Mouse (Mus musculus): ENCODE measurements at regions not wholly inside any gene's neighbourhood (a gene's known extent, or its start where the extent isn't known, plus 50 kb on each side); places are given as distances from the start of the nearest gene placed in this dataset.
"Not testable (repeated sequence)": the region's sequence is repeated elsewhere in the genome, so short reads cannot be mapped to it uniquely, and the experiment has no call there.

DNA sequence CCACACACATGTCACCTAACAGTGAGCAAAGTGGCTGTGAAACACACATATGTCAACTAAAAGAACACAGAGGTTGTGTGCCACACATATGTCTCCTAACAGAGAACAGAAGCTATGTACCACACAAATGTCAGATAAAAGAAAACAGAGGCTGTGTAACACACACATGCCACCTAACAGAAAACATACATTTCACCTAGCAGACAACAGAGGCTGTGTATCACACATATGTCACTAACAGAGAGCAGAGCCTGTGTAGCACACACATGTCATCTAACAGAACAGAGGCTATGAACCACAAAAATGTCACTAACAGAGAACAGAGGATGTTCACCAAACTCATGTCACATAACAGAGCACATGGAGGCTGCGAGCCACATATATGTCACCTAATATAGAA, 103.6 kb upstream of the Thrb start:
- DNase-seq (ENCODE audit: low spot score in 2 of 2) = no peak

DNA sequence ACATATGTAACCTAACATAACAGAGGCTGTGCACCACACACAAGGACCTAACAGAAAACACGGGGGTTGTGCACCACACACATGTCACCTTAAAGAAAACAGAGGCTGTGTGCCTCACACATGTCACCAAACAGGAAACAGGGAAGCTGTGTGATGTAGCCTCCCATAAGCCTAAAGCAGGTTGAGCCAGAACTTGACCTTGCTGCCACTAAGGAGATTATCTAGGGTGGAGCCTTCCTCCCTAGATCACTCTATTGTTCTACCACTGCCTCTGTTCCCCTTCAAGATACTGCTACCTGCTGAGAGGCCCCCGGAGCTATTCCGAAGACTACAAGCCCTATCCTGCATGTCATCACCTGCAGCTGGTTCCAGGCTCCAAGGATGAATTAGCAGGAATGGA, 100.1 kb upstream of the Thrb start:
- not testable (repeated sequence) for DNase-seq (ENCODE audit: low spot score in 2 of 2)

DNA sequence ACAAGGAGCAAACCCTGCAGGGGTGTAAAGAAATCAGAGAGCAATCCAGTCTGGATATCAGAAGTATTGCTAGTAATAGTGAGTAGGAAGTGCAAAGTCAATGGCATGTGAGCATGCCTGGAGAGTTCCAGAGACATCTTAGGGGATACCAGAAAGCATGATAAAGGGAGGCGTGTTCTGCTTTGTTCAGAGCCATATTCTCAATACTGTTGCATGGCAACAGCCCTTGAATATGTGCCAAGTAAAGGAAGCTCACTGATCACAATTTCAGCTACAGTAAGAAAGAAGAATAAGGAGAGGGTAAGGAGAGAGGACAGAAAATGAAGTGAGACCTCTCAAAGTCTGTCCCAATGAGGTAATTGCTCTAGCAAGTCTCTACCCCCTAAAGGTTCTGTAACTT, 92.1 kb upstream of the Thrb start:
- peak in 1 of 2 experiments; percentile 35 for DNase-seq (ENCODE audit: low spot score in 2 of 2)

DNA sequence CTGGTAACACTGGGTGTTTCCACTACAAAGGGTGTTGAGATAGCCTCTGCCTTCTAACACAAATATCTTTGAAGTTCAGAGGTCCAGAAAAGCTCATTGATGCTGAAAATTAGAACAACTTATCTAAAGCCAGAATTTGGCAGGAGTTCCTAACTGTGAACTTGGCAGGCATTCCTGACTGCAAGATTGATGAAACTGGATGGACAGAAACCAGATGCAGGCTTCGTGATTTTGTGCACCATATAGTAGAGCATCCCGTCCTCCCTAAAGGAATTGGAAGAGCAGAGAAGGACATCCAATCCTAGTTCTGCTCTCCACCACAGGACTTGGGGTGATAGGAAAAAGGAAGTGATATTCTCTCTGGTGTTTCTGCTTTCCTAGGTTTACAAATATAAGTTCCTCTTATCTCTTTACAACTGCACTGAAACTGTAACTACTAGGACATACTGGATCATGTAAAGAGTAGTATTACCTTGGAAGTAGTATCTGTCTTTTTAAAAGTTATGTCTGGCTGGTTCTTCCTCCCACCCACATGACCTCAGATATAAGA, 90.9 kb upstream of the Thrb start:
- DNase-seq (ENCODE audit: low spot score in 2 of 2) = no peak

DNA sequence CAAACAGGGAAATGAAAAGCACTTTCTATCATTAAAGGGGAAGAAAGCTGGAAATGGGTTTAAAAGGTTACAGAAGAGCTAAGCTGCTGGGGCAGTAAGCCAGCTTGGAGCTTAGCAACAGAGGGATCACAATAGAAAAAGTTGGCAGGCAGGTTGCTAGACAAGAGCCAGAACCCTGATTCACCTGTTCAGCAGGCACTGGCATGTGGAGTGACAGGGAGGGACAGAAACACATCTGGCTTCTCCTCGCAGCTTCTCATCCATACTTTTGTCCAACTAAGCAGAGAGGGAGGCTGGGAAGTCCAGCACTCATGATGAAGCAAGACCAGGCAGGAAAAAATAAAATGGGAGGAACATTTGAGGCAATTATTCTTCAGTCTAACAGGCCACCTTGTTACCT, 81.3 kb upstream of the Thrb start:
- DNase-seq (ENCODE audit: low spot score in 2 of 2) = no peak

DNA sequence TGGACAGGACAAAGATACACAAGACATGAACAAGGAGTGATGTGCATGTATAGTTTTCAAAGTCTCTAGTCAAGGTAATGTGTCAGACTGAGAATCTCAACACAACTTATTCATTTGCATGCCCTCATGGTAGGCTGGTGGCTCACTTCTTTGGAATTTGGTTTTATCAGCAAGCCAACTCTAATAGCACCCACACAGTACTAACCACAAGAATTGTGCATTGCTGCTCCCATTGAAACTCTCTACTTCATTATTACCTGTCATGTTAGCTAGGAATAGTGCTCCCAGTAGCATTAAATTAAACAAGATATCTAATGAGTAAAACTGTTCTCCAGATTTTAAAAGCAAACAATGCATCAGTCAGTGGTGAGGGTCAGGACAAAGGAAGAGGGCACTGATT, 70.5 kb upstream of the Thrb start:
- no peak for DNase-seq (ENCODE audit: low spot score in 2 of 2)

DNA sequence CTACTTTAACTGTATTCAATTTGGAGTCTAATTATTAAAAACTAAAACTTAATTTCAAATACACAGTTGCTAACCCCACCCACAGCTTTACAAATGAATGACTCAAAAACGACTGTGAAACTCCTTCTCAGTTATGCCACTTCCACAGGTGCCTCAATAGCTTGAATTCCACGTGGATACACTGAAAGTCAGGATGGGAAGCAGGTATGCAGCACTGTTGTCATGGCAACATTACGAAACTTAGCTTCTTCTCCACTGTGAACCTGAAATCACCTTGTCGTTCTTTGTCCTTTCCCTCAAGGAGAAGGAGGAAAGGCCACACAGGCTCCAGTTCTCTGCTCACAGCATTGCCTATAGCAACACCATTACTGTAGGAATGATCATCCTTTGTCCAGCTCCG, 60.5 kb upstream of the Thrb start:
- no peak for DNase-seq (ENCODE audit: low spot score in 2 of 2)

DNA sequence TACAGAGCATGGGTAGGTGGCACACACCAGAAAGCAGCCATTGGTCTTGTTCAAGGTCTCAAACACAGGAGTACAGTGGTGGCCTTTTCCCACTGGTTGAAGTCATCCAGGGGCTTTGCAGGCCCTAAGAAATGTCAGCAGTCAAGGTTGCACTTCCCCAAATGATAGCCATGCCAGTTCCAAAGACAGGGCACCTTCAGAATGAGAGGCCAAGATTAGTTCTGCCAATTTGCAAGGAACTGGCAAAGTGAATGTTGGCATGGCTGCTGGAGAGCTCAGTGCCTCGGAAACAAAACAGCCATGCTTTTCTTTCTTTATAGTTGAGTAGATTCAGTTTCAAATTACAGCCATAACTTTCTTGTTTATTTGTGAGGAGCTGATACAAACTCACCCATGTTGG, 57.7 kb upstream of the Thrb start:
- DNase-seq (ENCODE audit: low spot score in 2 of 2) = no peak

DNA sequence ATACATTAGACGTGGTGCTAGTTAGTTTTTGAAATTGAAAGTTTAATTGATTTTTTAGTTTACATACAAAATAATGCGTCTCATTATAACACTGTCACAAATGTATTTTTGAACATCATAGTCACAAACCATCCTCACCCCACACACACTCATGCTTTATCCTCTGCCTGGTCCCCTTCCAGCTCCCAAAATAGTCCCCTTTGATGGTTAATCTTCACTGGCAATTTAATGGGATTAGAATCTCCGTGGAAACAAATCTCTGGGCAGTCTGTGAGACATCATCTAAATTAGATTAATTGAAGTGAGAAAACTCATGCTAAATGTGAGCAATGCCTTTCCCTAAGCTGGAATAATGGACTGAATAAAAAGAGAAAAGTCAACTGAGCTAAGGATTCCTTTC, 54.0 kb upstream of the Thrb start:
- no peak for DNase-seq (ENCODE audit: low spot score in 2 of 2)

DNA sequence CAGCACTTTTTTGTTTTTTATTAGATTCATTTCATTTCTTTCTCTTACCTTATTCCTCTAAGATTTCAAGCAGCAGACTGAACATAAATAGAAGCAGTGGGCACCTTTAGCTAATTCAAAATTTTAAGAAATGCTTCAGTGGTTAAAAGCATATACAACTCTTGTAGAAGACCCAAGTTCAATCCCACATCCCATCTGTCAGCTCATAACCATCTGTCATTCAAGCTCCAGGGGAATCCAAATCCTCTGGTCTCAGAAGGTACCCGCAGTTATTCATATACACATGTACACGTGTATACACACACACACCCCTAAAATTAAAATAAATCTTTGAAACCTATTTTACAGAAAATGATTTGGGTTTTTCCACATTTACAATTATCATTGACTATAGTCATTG, 52.9 kb upstream of the Thrb start:
- DNase-seq (ENCODE audit: low spot score in 2 of 2) = peak; percentile 26 to 43

All from right cerebral cortex, postnatal 10 days (tissue).